Mouse (Mus musculus): ENCODE data around the gene Sac3d1.
"Not testable (repeated sequence)": the region's sequence is repeated elsewhere in the genome, so short reads cannot be mapped to it uniquely, and the experiment has no call there.

The Sac3d1 gene

DNA sequence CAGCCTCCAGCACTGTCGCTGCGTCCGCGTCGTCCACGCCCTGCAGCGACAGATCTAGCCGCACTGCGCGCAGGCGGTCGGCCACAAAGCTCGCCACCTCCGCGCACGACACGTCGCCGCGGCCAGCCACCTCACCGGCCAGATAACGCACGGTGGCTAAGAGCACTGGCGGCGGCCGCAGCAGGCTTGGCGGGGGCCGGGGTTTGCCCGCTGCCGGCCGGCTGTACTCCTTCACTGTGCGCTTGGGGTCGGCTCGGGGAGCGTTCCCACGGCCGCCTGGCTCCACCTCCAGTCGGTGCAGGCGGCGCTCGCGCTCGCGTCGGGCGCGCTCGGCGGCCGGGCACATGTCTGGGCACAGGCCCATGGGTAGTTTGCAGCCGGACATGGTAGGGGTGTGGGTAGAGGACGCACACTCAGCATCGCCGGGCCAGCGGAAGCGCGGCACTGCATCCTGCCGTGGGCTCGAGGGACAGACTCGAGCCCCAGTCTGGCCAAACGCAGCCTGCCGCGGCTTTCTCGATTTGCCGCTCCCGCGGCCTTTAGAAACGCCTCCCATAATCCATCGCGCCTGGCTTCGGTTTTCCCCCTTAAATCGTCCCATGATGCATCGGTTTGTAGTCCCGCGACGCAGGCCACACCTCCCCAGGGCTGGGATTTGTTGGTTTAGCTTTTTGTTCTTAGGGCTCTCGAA, at the start of gene Sac3d1:
Gene Sac3d1, minus strand, starts transcription at position 665 of the 691 bp plus-strand sequence.
- peak; percentile 99 for DNase-seq

DNA sequence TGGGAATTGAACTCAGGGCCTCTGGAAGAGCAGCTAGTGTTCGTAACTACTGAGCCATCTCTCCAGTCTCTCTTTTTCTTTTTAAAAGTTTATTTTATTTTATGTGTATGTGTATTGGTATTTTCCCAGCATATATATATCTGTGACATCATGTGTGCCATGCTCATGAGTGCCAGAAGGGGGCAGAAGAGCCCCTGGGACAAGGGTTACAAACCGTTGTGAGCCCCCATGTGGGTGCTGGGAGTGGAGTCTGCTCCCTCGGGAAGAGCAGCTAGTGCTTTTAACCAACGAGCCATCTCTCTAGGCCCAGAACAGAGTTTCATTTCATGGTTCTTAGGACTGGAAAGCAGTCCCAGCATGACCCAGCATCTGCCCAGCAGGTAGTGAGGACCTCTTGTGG, 48.3 kb upstream of the Sac3d1 start:
- no peak for DNase-seq

DNA sequence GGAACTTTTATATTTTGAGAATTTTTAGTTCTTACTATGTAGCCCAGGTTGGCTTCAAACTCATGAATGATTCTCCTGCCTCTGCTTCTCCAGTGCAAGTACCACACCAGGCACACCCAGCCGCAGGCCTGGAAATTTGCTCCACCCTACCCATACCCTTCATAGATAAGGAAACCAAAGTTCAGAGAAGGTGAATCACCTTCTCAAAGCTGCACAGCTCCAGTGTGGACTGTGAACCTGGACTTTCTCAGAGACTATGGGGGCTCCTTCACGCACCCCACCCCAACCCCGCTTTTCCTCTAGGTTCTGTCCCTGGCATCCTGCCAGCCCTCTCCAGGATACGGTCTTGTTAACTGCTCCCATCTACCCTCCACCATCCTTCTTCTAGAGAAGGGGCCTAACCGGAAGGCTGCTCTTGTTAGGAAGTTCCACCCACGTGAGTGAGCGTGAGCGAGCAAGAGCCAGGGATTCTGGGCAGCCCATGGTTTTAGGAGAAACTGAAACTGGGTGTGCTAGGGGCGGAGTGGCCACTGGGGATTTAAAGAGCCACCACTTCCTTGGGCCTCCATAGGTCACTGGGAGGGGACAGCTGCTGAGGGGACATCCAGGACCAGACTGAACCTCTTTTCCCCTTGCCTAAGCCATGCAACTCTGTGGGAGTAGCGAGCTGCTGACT, 45.6 kb upstream of the Sac3d1 start:
- peak; percentile 98 for DNase-seq

DNA sequence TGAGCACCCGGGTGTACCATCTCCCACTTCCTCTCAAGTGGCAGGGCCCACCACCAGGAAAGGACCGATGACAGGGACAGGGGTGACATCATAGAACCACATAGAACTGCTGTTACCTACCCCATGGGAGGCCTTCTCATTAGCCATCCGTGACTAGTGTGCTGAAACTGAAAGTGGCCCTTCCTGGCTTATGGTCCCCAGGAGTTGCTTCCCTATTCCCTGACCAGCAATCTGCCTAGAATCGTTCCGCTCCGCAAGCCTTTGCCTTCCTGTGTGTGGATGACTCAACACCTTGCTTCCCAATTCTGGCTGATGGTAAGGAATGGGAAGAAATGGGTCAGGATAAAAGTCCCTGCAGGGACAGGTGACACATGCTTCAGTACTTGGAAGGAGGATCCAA, 38.8 kb upstream of the Sac3d1 start:
- peak; percentile 90 for DNase-seq

DNA sequence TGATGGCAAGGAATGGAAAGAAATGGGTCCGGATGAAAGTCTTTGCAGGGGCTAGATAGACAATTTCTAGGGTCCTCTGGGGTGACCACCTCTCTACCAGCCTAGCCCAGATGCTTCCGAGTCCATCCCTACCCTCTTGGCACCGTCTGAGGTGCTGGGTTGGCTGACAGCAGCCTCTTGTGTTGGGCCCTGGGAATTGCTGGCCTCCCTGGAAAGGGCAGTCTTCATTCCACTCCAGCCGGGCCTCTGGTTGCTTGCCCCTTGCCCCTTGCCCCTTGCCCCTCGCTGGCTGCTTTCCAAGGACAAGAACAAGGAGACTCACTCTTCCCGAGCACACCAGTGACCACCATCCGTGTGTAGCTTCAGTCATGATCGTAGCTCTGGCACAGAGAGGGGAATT, 37.9 kb upstream of the Sac3d1 start:
- no peak for DNase-seq

DNA sequence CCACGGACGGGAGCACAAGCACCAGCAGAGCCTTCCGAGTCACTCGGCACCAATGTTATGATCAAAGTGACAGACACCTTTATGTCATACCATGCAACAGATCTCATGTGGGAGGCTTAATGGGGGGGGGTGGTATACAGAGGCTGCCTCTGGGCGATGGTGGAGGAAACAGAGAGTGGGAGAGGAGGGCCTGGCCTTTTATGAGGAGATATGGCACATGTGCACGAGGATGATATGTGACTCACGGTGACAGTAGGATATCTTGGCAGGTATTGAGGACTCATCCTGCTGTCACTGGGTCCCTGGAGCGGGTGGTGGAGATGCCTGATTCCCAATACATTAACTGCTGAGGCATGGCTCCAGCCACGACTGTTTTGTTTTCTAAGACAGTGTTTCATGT, 36.7 kb upstream of the Sac3d1 start:
- DNase-seq, result no peak

DNA sequence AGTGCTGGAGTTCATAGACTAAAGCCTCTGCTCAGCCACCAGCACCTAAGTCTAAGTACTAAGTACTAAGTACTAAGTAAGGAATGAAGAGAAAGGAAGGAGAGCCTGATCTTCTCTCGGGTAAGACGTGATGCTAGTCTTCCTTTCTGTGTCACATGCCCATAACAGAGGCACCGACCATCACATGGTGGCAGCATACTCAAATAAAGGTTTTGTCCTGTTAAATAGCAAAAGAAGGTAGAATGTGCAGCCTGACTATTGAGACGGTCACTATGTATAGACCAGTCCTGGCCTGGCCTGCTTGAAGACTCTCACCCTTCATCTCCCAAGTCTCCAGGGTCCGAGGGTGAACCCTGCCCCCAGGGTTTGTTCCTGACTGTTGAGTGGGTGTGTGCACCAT, 26.4 kb upstream of the Sac3d1 start:
- DNase-seq, result no peak

DNA sequence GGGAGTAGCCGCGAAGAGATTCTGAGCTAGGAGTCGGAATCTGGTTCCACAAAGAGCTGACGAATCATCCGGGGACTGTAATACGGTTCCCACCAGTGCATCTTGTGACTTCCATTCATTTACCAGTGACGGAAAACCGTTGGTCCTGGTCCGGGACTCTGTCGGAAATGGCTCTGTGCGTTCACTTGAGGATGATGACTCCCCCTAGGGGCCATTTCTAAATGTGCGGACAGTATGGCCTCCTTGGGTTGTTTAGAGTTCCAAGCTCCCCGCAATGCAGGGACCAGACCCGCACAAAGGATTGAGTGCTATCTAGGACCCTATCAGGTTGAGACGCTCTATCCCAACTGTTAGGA, 22.9 kb upstream of the Sac3d1 start, which contains the start of gene Arl2:
Gene Arl2, minus strand, starts transcription at position 155 of the 356 bp plus-strand sequence.
- DNase-seq, result no peak

DNA sequence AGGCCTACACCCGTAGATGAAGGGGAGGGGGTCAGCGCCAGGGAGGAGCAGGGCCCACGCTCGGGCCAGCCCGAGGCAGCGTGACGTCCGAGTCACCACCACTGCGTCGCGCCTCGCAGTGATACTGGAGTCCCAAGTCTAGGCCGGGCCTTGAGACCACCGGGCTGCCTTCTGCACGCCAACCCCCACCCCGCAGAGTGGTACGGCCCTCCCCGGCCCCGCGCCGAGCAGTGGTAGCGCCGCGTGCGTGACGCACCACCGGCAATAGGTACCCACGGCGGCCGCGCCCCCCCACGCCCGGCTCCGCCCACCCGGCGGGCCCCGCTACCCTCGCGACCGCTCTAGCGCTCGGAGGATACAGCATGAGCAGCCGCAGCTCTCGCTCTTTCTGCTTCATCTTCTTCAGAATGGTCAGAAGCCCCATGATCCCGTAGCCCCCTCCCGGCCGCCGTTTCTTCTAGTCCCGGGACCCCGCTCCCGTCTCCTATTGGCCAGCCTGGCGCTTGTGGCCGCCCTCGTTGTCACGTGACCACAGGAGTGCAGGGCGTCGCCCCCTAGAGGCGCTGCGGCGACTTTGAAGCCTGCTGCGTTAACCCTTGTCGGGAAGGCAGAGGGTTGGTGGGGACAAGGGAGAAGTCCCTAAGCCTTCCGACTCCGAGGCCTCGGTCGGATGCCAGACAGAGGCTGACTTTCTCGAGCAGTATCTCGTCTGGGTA, 22.4 kb upstream of the Sac3d1 start, which contains the start of gene Batf2:
Gene Batf2, plus strand, starts transcription at position 306 of the 716 bp plus-strand sequence.
- peak; percentile 99 for DNase-seq

DNA sequence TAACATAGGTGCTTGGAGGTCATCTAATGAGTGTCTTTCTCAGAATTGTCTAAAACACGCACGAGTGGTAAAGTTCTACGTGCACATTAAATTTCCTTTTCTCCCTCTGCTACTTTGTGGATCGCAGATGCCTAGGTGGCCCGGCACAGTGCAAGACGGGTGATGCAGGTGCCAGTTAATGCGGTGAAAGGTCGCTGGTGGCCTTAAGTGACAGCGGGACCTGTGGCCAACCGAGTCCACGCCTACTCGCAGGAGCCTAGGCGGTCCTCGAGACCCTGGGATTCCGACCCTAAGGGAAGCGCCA, 21.9 kb upstream of the Sac3d1 start:
- no peak for DNase-seq

DNA sequence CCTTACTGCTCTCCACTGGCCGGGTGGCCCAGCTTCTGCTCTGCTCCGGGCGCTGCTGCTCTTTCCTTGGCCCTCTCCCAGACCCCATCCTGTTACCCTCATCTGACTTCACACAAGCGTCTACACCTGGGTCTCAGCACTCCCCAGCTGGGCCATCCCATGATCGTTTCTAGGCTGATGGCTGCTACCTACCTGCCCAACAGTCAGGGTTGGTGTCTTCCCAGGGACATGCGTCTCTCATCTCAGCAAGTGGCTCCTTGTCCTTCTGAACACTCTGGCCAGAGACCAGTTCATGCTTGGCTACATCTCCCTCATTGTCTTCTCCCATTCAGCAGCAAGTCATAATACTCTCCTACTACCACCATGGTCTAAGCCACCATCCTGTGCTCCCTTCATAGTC, 21.3 kb upstream of the Sac3d1 start:
- peak; percentile 94 for DNase-seq

DNA sequence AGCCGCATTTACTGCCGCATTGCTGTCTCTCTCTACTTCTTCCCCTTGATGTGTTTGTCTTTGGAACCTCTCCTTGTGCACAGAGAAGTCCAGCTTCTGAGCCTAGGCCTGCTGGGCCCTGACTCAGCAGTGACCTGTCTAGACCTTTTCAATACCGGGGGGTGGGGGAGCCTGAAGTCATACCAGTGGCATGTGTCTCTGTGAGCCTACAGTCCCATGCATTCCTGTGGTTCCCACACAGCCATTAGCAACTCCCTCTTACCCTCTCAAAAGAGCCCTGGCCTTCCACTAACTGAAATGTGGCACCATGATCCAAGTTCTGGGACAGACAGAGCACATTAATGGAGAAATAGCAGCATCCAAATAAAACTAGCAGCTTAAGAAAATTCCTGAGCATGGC, 17.9 kb upstream of the Sac3d1 start:
- no peak for DNase-seq

DNA sequence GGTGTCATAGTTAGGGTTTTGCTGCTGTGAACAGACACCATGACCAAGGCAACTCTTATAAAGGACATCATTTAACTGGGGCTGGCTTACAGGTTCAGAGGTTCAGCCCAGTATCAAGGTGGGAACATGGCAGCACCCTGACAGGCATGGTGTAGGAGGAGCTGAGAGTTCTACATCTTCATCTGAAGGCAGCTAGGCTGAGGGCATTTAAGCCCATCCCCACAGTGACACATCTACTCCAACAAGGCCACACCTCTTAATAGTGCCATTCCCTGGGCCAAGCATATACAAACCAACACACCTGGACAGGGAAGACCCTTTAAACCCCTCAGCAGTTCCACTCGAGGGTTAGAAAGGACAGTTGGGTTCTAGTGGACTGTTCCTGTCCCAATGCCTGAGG, 14.7 kb upstream of the Sac3d1 start:
- DNase-seq, result not testable (repeated sequence)

DNA sequence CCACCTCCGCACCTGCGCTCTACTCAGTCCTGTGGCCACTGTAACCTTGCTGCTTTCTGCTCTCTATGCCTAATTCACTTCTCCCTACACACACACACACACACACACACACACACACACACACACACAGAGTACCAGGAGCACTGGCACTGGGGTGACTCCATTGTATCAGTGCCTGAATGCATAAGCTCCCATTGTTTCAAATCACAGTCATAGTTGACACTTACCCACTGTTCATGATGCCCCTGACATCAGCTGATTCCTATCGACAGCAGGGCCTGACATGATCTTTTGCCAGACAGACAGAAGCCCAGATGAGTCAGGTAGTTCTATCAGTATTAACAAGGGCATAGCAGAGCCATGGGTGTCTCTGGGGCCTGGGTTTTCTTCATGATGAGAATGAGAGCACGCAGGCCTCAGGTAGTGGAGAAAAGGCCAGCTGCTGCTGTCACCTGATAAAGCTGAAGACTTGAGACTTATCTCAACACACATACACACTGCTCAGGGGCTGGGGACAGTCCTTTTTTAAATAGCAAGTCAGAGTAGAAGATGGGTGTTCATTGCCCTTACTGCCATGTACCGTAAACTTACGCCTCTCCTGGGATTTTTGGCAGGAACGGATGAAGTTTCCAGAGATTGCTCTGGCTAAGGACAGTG, 13.8 kb upstream of the Sac3d1 start:
- DNase-seq, result no peak

DNA sequence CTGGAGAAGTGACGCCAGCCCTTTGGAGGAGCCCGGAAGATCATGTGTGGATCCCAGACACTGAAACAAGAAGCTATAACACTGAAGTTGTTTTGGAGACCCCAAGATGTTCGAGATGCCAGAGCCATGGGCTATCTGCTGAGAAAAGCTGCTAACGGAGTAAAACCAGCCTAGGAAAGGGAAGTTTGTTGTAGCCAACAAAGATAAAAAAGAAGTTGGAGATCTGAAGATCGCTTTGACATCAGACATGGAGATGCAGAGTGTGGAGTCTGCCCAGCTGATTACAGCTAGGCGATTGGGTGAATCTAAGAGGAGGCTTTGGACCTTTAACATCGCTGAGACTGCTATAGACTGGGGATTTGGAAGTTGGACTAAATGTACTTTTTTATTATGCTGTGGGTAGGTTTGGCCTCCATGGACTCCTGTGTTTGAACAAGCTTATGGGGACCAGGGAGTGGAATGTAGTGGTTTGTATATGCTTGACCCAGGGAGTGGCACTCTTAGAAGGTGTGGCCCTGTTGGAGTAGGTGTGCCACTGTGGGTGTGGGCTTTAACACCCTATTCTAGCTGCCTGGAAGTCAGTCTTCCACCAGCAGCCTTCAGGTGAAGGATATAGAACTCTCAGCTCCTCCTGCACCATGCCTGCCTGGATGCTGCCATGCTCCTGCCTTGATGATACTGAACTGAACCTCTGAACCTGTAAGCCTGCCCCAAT, 12.1 kb upstream of the Sac3d1 start:
- DNase-seq, result not testable (repeated sequence)

DNA sequence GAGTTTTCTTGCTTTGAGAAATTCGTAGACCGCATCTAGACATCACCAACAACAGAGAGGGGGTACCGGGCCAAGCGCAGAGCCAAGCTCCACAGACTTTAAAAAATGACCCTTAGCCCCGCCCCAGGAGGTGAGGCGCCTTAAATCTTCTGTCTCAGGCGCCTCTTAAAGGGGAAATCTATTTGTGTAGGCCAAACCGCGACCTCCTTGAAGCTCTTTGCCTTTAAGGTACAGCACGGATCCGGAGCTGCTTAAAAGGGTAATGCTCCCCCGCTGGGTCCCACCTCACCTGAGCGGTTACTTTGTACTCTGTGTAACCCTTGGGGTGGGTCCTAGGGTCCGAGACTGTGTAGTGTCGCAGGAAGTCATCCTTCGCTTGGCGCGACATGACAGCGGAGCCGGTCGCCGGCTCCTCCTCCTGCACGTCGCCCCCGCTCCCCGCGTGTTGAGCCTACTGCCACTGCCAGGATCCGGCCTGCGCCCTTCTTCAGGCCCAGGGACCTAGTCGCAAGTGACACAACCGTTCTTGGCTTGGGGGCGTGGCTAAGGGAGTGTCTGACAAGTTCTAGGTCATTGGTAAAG, 9.4 kb upstream of the Sac3d1 start, which contains the start of gene Snx15:
Gene Snx15, minus strand, starts transcription at position 545 of the 582 bp plus-strand sequence.
- peak; percentile 99 for DNase-seq

DNA sequence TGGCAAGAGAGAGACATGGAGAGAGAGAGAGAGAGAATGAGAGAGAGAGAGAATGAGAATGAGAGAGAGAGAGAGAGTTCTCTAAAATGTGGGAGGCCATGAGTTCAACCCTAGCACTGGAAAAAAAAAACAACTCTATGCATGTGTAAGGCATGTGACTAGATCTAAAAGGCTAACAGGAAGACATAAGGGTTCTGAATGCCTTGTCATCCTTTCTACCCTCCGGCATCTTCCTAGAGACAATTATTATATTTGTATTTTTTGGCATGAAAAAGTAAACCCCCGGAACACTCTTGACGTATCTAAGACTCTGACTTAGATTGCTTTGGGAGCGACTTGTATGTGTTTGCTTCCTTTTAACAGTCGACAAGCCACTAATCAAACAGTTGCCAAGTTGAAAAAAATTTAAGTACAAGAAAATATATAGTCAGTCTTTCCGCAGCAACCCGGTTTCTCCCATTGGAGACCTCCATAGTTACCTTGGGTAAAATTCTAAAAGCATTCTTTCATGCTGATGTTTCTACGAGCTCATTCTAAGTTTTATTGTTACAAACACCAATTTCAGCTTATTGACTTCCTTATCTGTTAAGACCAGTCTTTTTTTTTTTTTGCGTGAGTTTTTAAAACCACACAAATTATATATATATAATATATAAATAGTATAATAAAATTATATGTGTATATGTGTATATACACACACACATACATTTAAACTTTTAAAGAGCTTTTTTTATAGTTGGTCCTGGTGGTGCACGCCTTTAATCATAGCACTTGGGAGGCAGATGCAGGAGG, 8.5 kb upstream of the Sac3d1 start:
- no peak for DNase-seq

DNA sequence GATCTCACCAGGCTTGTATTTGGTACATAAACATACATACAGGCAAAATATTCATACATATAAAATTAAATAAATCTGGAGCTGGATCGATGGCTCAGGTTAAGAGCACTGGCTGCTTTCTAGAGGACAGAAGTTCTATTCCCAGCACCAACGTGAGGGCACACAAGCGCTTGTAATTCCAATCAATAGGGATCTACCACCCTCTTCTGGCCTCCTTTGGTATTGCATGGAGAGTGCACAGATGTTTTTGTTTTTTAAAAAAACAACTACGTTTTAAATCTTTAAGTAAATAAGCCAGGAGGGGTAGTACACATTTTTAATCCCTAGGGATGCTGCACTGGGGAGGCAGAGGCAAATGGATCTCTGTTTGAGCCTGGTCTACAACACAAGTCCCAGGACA, 7.8 kb upstream of the Sac3d1 start:
- no peak for DNase-seq

DNA sequence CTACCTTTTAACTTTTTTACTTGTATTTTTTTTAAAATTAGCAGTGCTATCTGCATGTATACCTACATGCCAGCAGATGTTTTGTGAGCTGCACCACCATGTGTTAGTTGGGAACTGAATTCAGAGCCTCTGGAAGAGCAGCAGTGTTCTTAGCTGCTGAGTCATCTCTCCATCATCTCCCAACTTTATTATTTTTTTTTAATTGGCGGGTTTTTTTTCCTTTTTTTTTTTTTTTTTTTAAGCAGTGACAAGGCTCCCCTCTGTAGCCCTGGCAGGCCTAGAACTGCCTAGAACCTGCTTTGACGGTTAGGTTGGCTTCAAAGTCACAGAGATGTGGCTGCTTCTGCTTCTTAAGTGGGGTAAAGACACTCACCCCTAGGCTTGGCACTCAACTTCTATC, 6.4 kb upstream of the Sac3d1 start:
- no peak for DNase-seq

DNA sequence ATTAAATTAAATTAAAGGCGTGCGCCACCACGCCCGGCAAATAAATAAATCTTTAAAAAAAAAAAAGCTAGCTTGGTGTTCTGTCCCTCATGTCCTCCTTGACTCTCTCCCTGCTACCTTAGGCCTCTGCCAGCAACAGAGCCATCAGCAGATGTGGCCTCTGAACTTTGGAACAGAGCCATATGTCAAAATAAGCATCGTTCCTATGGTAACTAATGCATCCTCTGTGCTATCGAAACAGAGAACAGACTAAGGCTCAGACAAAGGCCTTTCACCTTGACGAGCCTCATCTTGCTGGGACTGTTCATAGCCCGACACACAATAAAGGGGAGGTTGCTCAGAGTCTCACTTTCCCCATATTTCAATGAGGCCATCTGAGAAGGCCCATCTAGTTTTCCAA, 4.9 kb upstream of the Sac3d1 start:
- DNase-seq, result no peak

DNA sequence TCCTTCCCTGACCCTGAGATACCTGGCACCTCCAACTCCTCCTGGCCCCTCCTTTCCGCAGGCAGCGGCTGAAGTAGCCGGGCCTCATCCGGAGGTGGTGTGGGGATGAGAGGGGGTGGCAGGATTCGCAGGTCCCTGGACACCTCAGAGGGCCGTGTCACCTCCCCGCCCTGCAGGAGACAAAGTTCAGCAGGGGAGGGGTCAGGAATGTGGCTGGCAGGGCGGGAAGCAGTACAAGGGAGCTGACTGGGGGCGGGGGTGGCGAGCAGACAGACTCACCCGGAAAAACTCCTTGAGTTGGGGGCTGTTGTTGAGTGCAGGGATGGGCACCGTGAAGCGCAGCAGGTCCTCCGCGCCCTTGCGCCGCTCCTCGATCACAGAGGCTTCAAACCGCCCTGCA, 3.3 kb upstream of the Sac3d1 start:
- no peak for DNase-seq
